Mouse (Mus musculus) embryonic facial prominence, embryonic 11.5 days (tissue): ENCODE data around the gene Fga. TPM values are rescaled to one million over a fixed set of nuclear protein-coding genes. Genes with fewer than 3 reads are reported as not detected.

Experiments
- ATAC-seq: fragments of 200-750 bp; cut with Nextera tagmentation; replicated peaks from 2 replicates; pipeline ENCODE4 v1.8.0; 2017; ENCODE audit warnings: low read depth; ENCODE audit not compliant: insufficient number of reproducible peaks, low FRiP score, low TSS enrichment
- DNase-seq: peaks from one replicate; pipeline ENCODE4 v3.0.0-alpha.2; 2015; ENCODE audit warnings: low spot score
- H3K27ac ChIP-seq: fragments of 300-500 bp; sonication (generic); replicated peaks from 2 replicates; pipeline ENCODE4 v1.5.1; 2014; ENCODE audit warnings: mild to moderate bottlenecking, low read depth, low read length, control low read depth
- H3K27me3 ChIP-seq: fragments of 300-500 bp; sonication (generic); 2 replicates; pipeline ENCODE4 v1.6.1; 2014; ENCODE audit warnings: mild to moderate bottlenecking, low read length, moderate library complexity, mixed read lengths; ENCODE audit not compliant: control insufficient read depth, insufficient read depth
- H3K36me3 ChIP-seq: fragments of 300-500 bp; sonication (generic); replicated peaks from 2 replicates; pipeline ENCODE4 v1.6.1; 2014; ENCODE audit warnings: low read depth, mild to moderate bottlenecking, low read length, moderate library complexity, mixed read lengths; ENCODE audit not compliant: control insufficient read depth, insufficient read depth
- H3K4me1 ChIP-seq: fragments of 300-500 bp; sonication (generic); 2 replicates; pipeline ENCODE4 v1.6.1; 2014; ENCODE audit warnings: low read length, mixed read lengths; ENCODE audit not compliant: control insufficient read depth, insufficient read depth
- H3K4me2 ChIP-seq: fragments of 300-500 bp; sonication (generic); 2 replicates; pipeline ENCODE4 v1.6.1; 2014; ENCODE audit warnings: low read depth, mild to moderate bottlenecking, control low read depth, low read length, moderate library complexity
- H3K4me3 ChIP-seq: fragments of 300-500 bp; sonication (generic); 2 replicates; pipeline ENCODE4 v1.5.1; 2014; ENCODE audit warnings: low read depth, low read length, control low read depth
- H3K9ac ChIP-seq: fragments of 300-500 bp; sonication (generic); replicated peaks from 2 replicates; pipeline ENCODE4 v1.6.1; 2014; ENCODE audit warnings: mild to moderate bottlenecking, control low read depth, low read length
- H3K9me3 ChIP-seq: fragments of 300-500 bp; sonication (generic); replicated peaks from 2 replicates; pipeline ENCODE4 v1.6.1; 2016; ENCODE audit warnings: mild to moderate bottlenecking, low read length, inconsistent platforms, mixed read lengths; ENCODE audit not compliant: control insufficient read depth
- WGBS: fragments of 180-500 bp; shearing (Covaris S2); extraction: QIAGEN DNeasy Blood & Tissue Kit; methylation state at CpG from one replicate; pipeline ENCODE4 v1.1.7; 2014; 5-methylcytosine and 5-hydroxymethylcytosine counted together
- polyA plus RNA-seq: library from polyadenylated mRNA; unstranded; fragments of >200 nt; fragmentation: Nextera tagmentation; extraction: Ambion mirVana; gene quantifications from 2 replicates; pipeline ENCODE4 v1.2.1, GENCODE M21; 2014

Fga gene
- 0.10 TPM in 1 of 2 replicates, not detected in the other for polyA plus RNA-seq

DNA sequence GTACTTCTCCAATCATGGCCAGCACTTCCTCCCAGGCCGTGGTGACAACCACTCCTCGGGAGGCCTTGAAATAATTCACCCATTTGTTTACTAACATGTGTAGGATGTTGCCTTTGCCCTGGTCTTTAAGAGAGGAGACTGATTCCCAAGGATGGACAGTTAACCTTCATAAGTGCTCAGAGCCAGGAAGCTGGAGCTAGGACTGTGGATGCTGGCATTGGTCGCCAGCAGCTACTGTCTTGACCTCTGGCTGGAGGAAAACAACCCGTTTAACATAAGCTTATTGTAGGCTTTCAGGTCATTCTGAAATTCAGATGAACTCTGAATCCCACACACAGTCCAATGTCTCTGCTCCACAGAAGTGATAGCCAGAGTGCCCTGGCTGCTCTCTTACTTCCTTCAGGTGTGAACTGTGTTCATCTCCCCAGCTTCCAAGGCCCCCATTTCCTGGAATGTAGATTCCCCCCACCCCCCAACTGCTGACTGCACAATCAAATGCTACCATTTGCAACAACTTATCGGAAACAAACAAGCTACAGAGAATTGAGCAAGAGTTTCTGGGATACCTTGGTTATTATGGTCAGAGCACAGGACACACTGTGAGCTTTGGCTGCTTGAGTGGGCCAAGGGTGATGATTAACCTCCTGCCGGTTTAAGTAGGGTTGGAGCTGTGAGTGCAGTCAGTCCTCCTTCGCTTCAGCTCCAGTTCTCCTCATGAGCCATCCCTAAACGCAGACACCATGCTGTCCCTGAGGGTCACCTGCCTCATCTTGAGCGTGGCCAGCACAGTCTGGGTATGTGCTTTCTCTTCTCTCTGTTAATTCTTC is at the start of gene Fga:
Fga (plus strand) TSS at position 602 of the 827 bp plus-strand sequence.
- no peak within 1 kb of the TSS for H3K9ac ChIP-seq
- no peak within 1 kb of the TSS for H3K27ac ChIP-seq
- DNase-seq = no peak
- H3K36me3 ChIP-seq = no peaks in the 10 kb centered on the region
- H3K27me3 ChIP-seq = no peaks in the 10 kb centered on the region
- no peak within 1 kb of the TSS for H3K4me3 ChIP-seq
- no peak within 1 kb of the TSS for H3K4me2 ChIP-seq
- H3K9me3 ChIP-seq = no peaks in the 10 kb centered on the region
- WGBS = 78% methylated on average over 9 of the region's 9 CpGs
- no peak for ATAC-seq
- H3K4me1 ChIP-seq = no peaks in the 10 kb centered on the region

DNA sequence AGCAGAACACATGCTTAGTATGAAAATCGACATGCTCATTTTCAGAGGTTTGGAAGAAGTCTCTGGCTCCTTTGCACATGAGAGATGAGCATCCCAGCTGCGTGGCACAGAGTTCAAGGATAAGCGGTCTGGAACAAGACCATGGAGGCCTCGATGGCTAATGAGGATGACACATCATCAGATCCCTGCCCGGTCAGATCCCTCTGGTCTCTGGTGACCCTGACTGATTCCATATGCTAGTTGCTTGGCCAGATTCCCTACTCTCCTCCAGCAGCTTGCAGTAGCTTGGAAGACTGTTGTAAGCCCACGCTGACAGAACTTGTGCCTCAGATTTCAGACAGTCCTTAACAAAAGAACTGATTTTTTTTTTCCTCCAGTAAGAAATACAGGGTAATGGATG is 45.1 kb upstream of the Fga start:
- DNase-seq (no peak), ATAC-seq (no peak)
- Histone ChIP-seq H3K9ac (no peak overlapping the region), H3K4me1 (no peaks in the 10 kb centered on the region), H3K27ac (no peak overlapping the region), H3K9me3 (no peaks in the 10 kb centered on the region), H3K27me3 (no peaks in the 10 kb centered on the region), H3K36me3 (no peaks in the 10 kb centered on the region), H3K4me3 (no peak overlapping the region), H3K4me2 (no peak overlapping the region)
- WGBS = 83% methylated on average over 6 of the region's 6 CpGs

DNA sequence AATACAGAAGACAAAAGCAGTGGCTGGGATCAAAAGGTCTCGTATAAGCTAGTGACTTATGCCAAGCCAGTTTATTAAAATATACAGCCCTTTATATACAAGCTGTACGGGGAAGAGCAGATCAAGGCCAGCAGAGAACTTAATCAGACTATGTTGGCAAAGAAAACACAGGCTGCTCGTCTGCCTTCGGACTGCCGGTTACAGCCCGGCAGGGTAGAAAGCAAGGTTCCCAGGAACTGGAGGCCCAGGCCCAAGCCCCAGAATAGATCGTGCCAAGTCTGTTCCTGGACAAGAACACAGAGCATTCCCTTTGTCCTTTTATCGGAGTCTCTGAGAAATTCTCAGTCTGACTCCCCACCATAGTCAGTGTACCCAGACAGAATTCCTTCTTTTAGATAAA is 44.0 kb upstream of the Fga start:
- no peak for ATAC-seq
- DNase-seq = no peak
- Histone ChIP-seq H3K27me3 (no peaks in the 10 kb centered on the region), H3K4me1 (no peaks in the 10 kb centered on the region), H3K4me2 (no peak overlapping the region), H3K9ac (no peak overlapping the region), H3K4me3 (no peak overlapping the region), H3K27ac (no peak overlapping the region), H3K9me3 (no peaks in the 10 kb centered on the region), H3K36me3 (no peaks in the 10 kb centered on the region)
- 84% methylated on average over 8 of the region's 8 CpGs for WGBS

DNA sequence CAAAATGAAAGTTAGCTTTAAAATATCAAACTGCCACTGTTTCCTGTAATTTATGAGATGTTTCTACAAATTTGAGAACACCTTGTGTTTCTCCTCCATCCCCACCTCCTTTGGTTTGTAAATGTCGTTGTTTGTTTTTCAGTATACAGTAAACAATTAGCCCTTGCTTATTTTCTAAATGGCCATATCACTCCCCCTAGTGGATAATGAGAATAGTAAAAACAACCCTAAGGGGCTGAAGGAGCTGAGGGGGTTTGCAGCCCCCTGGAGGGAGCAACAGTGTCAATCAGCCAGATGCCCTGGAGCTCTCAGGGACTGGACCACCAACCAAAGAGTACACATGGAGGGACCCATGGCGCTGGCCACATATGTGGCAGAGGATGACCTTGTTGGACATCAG is 41.0 kb upstream of the Fga start:
- ATAC-seq (no peak), DNase-seq (no peak)
- Histone ChIP-seq H3K36me3 (no peaks in the 10 kb centered on the region), H3K9ac (no peak overlapping the region), H3K4me2 (no peak overlapping the region), H3K4me1 (no peaks in the 10 kb centered on the region), H3K27me3 (no peaks in the 10 kb centered on the region), H3K9me3 (no peaks in the 10 kb centered on the region), H3K4me3 (no peak overlapping the region), H3K27ac (no peak overlapping the region)
- WGBS = 77% methylated on average over 2 of the region's 2 CpGs

DNA sequence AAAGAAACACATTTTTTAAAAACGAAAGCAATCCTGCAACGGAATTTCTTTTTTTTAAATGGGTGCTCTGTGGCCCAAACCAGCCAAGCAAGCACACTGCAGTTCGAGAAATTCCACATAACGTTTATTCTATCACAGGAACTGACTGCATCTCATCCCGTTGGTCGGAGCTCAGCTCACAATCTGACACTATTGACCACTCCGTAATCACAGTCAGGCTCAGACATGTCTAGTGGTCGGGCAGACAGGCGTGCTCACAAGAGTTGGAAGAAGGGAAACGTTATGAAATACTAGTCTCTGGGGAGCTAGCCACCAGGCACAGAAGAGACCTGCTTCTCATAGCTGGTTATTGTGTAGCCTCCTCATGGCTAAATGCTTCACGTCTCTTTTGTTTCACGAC is 33.9 kb upstream of the Fga start:
- DNase-seq = no peak
- Histone ChIP-seq H3K4me1 (no peaks in the 10 kb centered on the region), H3K27ac (no peak overlapping the region), H3K9me3 (no peaks in the 10 kb centered on the region), H3K27me3 (no peaks in the 10 kb centered on the region), H3K4me2 (no peak overlapping the region), H3K9ac (no peak overlapping the region), H3K36me3 (no peaks in the 10 kb centered on the region), H3K4me3 (no peak overlapping the region)
- 80% methylated on average over 12 of the region's 12 CpGs for WGBS
- ATAC-seq = no peak

DNA sequence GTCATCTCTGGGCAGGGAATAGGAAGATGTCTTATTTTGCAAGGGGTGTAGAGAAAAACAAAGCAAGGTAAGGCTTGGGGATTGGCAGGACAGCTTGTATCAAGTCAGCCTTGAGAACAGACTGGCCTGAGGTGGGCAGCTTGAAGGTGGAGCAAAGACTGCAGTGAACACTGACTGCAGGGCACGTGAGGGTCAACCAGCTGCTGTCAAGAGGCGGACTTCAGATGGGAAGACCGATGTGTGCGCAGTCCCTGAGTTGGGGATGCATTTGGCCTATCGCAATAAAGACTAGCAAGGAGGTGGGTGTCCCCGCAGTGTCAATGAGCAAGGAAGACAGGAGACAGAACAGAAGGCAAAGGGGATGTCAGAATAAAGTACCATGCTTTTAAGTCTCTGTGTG is 32.9 kb upstream of the Fga start:
- Histone ChIP-seq H3K4me1 (no peaks in the 10 kb centered on the region), H3K27ac (no peak overlapping the region), H3K4me2 (no peak overlapping the region), H3K4me3 (no peak overlapping the region), H3K27me3 (no peaks in the 10 kb centered on the region), H3K9ac (no peak overlapping the region), H3K9me3 (no peaks in the 10 kb centered on the region), H3K36me3 (no peaks in the 10 kb centered on the region)
- ATAC-seq (no peak), DNase-seq (no peak)
- WGBS = 83% methylated on average over 6 of the region's 6 CpGs

DNA sequence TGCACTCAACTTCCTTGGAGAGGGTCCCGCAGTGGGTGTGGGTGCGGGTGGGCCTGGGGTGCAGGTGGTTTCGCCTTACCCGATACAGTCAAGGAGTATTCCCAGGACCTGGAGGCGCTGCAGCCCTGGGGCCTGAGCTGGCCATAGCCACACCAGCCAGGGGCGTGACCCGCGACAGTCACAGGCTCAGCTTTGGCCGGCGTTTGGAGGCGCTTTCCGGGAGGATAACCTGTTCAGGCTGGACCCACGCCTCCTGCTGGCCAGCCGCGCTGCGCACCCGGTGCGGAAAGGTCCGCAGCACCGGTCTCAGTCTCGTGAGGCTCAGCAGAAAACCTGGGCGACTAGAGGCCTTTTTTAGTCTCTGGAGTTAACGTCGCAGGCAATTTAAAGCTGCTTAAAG is 30.5 kb upstream of the Fga start:
- no peak overlapping the region for H3K27ac ChIP-seq
- peak; percentile 80 for DNase-seq
- no peaks in the 10 kb centered on the region for H3K9me3 ChIP-seq
- peak overlapping the region; percentile 53 for H3K4me2 ChIP-seq
- H3K27me3 ChIP-seq = no peaks in the 10 kb centered on the region
- WGBS = 3% methylated on average over 24 of the region's 24 CpGs
- peak; percentile 63; the same call in 1 of the 2 replicates for ATAC-seq
- no peaks in the 10 kb centered on the region for H3K4me1 ChIP-seq
- H3K9ac ChIP-seq = peak overlapping the region; percentile 9; the same call in 1 of the 2 replicates
- H3K36me3 ChIP-seq = no peaks in the 10 kb centered on the region
- no peak overlapping the region for H3K4me3 ChIP-seq

DNA sequence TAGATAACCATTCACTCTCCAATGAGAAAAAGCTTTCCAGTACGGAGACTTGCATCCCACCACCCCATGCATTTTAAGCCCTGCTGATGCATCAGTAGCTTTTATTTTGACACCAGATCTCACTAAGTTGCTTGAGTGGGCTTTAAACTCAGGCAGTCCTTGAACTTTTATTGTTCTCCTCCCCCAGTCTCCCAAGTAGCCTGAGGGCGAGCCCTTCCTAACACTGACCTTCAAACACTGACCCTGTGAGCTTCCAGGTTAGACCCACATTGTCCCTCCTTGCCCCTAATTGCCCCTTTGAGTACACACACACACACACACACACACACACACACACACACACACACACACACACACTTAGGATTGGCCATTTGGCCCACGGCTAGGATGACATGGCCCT is 29.2 kb upstream of the Fga start:
- H3K9me3 ChIP-seq = no peaks in the 10 kb centered on the region
- DNase-seq (no peak), ATAC-seq (no peak)
- no peak overlapping the region for H3K4me3 ChIP-seq
- H3K27me3 ChIP-seq = no peaks in the 10 kb centered on the region
- no peak overlapping the region for H3K27ac ChIP-seq
- WGBS = 63% methylated on average over 3 of the region's 3 CpGs
- H3K4me1 ChIP-seq = no peaks in the 10 kb centered on the region
- H3K36me3 ChIP-seq = no peaks in the 10 kb centered on the region
- no peak overlapping the region for H3K9ac ChIP-seq
- no peak overlapping the region for H3K4me2 ChIP-seq
